Mouse (Mus musculus): ENCODE results near the gene Glrx5.

Gene Glrx5

GRCm38 (mm10) chr12:105022776-105023175 is 9.7 kb upstream of the Glrx5 start:
- in situ Hi-C loops (cut with MboI; ENCODE audit: low pct_unique_long_range_greater_than_20kb in 1 of 2, low sequenced_read_pairs in 2 of 2, unreplicated experiment in 1 of 2) = no loop called here

- in situ Hi-C loops (cut with MboI; ENCODE audit: low pct_unique_long_range_greater_than_20kb in 1 of 2, low sequenced_read_pairs in 2 of 2, unreplicated experiment in 1 of 2) = loop anchor here (5.0 to 25.0 kb wide), 2 partner anchors 73 to 412 kb away; no protein-coding TSS in a partner anchor
Observed at GRCm38 (mm10) chr12:105025271-105025946, 7.1 kb upstream of the Glrx5 start.

GRCm38 (mm10) chr12:105025947-105026586 is 6.4 kb upstream of the Glrx5 start:
- in situ Hi-C loops (cut with MboI; ENCODE audit: low pct_unique_long_range_greater_than_20kb in 1 of 2, low sequenced_read_pairs in 2 of 2, unreplicated experiment in 1 of 2) = loop anchor here (5.0 to 25.0 kb wide), 2 partner anchors 74 to 411 kb away; no protein-coding TSS in a partner anchor

DNA sequence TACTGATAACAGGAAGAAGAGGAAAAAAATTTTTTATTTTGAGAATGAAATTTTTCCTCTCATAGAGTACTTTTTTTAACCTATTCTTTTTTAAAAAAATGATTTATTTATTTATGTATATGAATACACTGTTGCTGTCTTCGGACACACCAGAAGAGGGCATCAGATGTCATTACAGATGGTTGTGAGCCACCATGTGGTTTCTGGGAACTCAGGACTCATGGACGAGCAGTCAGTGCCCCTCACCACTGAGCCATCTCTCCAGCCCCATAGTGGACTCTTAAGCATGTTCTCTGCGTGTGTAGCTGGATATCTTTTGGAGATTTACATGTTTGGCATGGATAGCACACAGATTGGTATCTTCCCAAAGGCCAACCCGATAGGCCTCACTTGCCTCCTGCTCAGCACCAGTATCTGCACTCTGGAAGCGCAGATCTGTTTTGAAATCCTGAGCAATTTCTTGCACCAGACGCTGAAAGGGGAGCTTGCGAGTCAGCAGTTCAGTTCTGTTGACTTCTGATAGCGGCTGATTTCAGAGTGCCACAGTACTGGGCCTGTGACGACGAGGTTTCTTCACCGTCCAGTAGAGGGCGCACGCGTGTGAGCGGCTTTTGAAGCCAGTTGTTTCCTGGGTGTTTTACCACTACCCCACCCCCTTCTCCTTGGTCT is 5.0 kb upstream of the Glrx5 start:
- in situ Hi-C loops (cut with MboI; ENCODE audit: low pct_unique_long_range_greater_than_20kb in 1 of 2, low sequenced_read_pairs in 2 of 2, unreplicated experiment in 1 of 2) = loop anchor here (5.0 to 25.0 kb wide), 2 partner anchors 75 to 410 kb away; no protein-coding TSS in a partner anchor

DNA sequence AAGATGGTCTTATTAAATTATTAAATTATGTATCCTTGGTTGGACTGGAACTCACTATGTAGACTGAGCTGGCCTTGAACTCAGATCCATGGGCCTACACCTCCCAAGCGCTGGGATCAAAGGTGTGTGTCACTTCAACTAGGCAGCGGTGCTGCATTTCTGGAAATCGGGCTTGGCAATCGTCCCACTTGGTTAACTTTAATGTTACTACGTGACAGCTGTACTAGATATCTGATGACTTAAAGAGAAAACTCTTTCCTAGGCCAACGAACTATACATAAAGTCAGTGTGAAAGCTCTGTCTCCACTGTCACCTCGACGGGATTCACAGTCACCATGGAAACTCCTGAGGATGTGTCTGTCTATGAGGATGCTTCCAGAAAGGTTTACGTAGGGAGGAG is 2.6 kb upstream of the Glrx5 start:
- in situ Hi-C loops (cut with MboI; ENCODE audit: low pct_unique_long_range_greater_than_20kb in 1 of 2, low sequenced_read_pairs in 2 of 2, unreplicated experiment in 1 of 2) = loop anchor here (5.0 to 25.0 kb wide), 2 partner anchors 78 to 407 kb away; no protein-coding TSS in a partner anchor

DNA sequence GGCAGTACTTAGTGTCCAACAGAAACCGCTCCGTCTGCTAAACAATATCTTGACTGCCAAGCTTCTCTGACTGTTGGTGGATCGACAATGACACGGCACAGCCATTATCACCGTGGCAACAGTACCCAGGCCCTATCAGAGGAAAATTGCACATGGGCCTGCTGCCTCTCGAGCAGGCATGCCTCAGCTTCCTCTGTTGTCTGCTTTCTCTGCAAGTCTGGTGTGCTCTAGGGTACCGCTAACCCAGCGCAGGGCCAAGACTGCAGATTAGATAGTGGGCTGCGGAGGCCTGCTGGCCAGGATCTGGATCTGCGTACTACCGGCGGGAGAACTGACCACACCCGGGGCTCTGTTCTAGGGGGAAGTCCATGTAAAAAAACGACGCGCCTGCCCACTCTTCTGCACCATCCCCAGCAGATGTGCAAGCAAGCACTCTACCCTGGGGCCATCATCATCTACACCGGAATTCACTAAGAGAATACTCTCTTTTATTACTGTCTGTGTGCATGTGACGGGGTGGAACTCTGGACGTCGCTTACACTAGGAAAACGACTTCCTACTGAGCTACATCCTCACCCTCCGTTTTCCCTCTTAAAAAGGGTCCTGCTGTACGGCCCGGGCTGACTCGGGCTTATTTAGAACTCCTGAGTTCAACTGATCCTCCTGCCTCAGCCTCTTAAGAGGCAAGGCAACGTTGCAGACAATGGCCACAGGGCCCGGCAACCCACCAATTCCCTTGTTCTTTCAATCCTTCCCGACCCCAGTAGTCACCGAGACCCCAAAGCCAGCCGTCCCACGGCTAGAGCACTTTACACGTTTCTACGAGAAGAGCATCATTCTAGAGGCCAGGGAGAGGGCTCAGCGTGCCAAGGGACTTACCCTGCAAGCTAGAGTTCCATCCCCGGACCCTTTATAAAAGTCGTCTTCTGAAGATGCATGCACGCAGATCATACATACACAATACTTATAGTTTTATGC is 1.1 kb upstream of the Glrx5 start:
- in situ Hi-C loops (cut with MboI; ENCODE audit: low pct_unique_long_range_greater_than_20kb in 1 of 2, low sequenced_read_pairs in 2 of 2, unreplicated experiment in 1 of 2) = loop anchor here in 1 of 2 experiments (25.0 kb wide), 1 partner anchor 406 kb away; no protein-coding TSS in a partner anchor

GRCm38 (mm10) chr12:105032832-105033775 is 616 bp downstream of the Glrx5 start:
- in situ Hi-C loops (cut with MboI; ENCODE audit: low pct_unique_long_range_greater_than_20kb in 1 of 2, low sequenced_read_pairs in 2 of 2, unreplicated experiment in 1 of 2) = loop anchor here in 1 of 2 experiments (25.0 kb wide), 1 partner anchor 404 kb away; no protein-coding TSS in a partner anchor

GRCm38 (mm10) chr12:105034130-105034769 is 1.8 kb downstream of the Glrx5 start:
- in situ Hi-C loops (cut with MboI; ENCODE audit: low pct_unique_long_range_greater_than_20kb in 1 of 2, low sequenced_read_pairs in 2 of 2, unreplicated experiment in 1 of 2) = loop anchor here in 1 of 2 experiments (25.0 kb wide), 1 partner anchor 403 kb away; no protein-coding TSS in a partner anchor

GRCm38 (mm10) chr12:105038211-105038610 is 5.7 kb downstream of the Glrx5 start:
- in situ Hi-C loops (cut with MboI; ENCODE audit: low pct_unique_long_range_greater_than_20kb in 1 of 2, low sequenced_read_pairs in 2 of 2, unreplicated experiment in 1 of 2) = loop anchor here in 1 of 2 experiments (25.0 kb wide), 1 partner anchor 399 kb away; no protein-coding TSS in a partner anchor

DNA sequence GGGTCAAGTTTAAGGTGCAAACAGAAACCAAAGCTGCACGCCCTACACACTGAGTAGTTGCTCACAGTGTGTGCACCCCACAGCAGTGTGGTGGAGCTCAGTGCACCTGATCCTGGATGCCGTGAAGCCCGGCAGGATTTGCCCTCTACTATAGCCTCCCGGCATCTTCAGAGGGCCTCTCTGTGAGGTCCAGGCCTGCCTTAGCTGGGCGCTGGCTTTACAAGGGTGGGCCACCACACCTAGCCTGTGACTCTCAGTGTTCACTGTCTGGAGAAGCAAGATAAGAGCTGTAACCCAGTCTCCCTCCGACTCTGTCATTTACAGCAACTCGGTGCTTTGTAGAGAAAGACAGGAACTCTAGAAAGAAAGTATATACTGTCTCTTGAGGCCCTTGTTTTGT is 6.4 kb downstream of the Glrx5 start:
- in situ Hi-C loops (cut with MboI; ENCODE audit: low pct_unique_long_range_greater_than_20kb in 1 of 2, low sequenced_read_pairs in 2 of 2, unreplicated experiment in 1 of 2) = loop anchor here in 1 of 2 experiments (25.0 kb wide), 1 partner anchor 398 kb away; no protein-coding TSS in a partner anchor

DNA sequence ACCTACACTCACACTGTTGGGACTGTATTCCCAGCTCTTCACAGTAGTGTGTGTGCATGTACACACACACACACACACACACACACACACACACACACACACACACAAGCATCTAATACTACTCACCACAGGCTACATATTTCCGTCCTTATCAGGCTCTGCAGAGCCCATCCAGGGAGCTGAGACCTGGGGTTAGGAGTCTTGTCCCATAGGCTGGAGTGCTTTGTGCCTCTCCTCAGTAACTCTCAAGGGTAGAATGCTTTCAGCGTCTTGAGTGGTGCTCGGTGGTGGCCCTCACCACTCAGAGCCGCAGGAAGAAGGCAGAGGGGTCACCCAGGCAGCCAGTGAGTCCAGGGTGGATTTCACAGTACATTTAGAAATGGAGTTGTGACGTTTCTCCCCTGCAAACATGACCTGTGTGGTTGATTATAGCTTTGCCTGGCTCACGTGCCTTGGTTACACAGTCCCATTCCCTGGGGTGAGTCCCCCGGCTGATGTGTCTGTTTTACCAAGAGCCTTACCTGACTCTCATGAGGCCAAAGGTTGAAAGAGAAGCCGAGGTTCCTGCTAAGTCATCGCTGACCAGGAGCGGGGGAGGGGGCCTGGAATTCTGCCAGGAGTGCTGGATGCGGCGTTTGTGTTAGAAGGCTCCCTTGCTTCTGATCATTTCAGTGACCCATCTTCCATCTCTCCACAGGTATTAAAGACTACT is 7.2 kb downstream of the Glrx5 start:
- in situ Hi-C loops (cut with MboI; ENCODE audit: low pct_unique_long_range_greater_than_20kb in 1 of 2, low sequenced_read_pairs in 2 of 2, unreplicated experiment in 1 of 2) = loop anchor here in 1 of 2 experiments (5.0 to 25.0 kb wide), 2 partner anchors 88 to 398 kb away; no protein-coding TSS in a partner anchor

GRCm38 (mm10) chr12:105040950-105041349 is 8.5 kb downstream of the Glrx5 start:
- in situ Hi-C loops (cut with MboI; ENCODE audit: low pct_unique_long_range_greater_than_20kb in 1 of 2, low sequenced_read_pairs in 2 of 2, unreplicated experiment in 1 of 2) = loop anchor here in 1 of 2 experiments (5.0 to 25.0 kb wide), 2 partner anchors 86 to 396 kb away; no protein-coding TSS in a partner anchor

GRCm38 (mm10) chr12:105043081-105043480 is 10.6 kb downstream of the Glrx5 start:
- in situ Hi-C loops (cut with MboI; ENCODE audit: low pct_unique_long_range_greater_than_20kb in 1 of 2, low sequenced_read_pairs in 2 of 2, unreplicated experiment in 1 of 2) = loop anchor here in 1 of 2 experiments (5.0 to 25.0 kb wide), 2 partner anchors 84 to 394 kb away; no protein-coding TSS in a partner anchor

DNA sequence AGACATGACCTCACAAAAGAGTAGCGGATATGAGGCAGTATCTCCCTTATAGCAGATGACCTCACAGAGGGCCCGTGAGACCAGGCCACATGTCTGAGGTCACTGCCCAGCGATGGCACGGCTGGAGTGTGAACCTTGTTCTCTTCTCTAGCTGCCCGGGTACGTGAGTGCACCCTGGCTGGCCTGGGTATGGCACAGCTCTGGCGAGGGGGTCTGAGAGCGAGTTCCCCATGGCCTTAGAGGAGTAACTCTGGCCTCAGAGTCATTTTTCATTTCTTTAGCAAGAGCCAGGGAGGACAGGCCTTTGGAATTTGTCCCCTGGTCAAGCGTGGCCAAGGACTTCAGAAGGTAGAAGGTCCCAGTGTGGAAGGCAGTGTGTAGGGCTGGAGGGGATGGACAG is 12.3 kb downstream of the Glrx5 start:
- in situ Hi-C loops (cut with MboI; ENCODE audit: low pct_unique_long_range_greater_than_20kb in 1 of 2, low sequenced_read_pairs in 2 of 2, unreplicated experiment in 1 of 2) = loop anchor here in 1 of 2 experiments (5.0 to 25.0 kb wide), 2 partner anchors 83 to 393 kb away; no protein-coding TSS in a partner anchor

- in situ Hi-C loops (cut with MboI; ENCODE audit: low pct_unique_long_range_greater_than_20kb in 1 of 2, low sequenced_read_pairs in 2 of 2, unreplicated experiment in 1 of 2) = loop anchor here in 1 of 2 experiments (25.0 kb wide), 1 partner anchor 389 kb away; no protein-coding TSS in a partner anchor
Observed at GRCm38 (mm10) chr12:105048301-105048863, 15.9 kb downstream of the Glrx5 start.
